ENCODE assay signal across 16 mouse cellular contexts in the genomic region with DNA sequence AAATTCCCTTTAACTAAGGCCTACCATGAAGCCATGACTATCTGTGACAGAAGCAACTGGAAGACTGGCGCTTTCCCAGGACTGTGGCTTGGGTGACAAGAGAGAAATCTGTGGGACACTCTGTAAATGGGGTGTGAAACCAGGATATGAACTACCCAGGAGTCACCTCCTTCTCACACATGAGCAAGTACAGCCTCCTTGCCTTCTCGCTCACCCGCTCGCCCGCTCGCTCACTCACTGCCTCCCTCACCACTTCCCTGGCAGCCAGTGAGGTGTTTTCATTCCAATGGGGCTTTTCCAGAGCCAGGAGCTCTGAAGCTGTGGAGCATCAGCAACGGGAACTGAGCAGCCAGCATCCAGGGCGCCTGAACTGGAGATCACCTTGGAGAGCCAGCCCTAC.
DNase-seq lines count a peak whose midpoint lies in the region; ATAC-seq and TF ChIP-seq lines count a peak whose summit lies in the region.
"Had no signal": no experiment of that assay in that cellular context is flagged by ENCODE, and none has a peak within 500 bp of the region (broad histone marks: within the 10 kb centered on the region; RNA-seq: fewer than 3 reads in every experiment).

No protein-coding gene starts in this region.

- ATAC-seq in heart, embryonic 12.5 days (ENCODE audit: insufficient number of reproducible peaks, low FRiP score): no peak
- no peak for ATAC-seq in midbrain, embryonic 11.5 days (ENCODE audit: low FRiP score)
- no peak for ATAC-seq in midbrain, postnatal 0 days (ENCODE audit: low FRiP score)
- no peak for ATAC-seq in stomach, postnatal 0 days (ENCODE audit: low FRiP score, low TSS enrichment)
- ATAC-seq: liver, postnatal 0 days had no signal

- no peak for TF ChIP-seq EP300 in stomach, postnatal 0 days (optimal IDR thresholded peaks at IDR 0.05)

- no peaks in the 10 kb centered on the region for H3K36me3 ChIP-seq in heart, embryonic 10.5 days
- no peaks in the 10 kb centered on the region for H3K36me3 ChIP-seq in heart, embryonic 12.5 days
- no peaks in the 10 kb centered on the region for H3K36me3 ChIP-seq in midbrain, embryonic 11.5 days (ENCODE audit: control insufficient read depth, insufficient read depth, low read length)
- no peaks in the 10 kb centered on the region for H3K36me3 ChIP-seq in midbrain, postnatal 0 days (ENCODE audit: insufficient read depth, low read length)
- H3K36me3 ChIP-seq in stomach, postnatal 0 days (ENCODE audit: control insufficient read depth, insufficient read depth, low read length): no peaks in the 10 kb centered on the region
- no peaks in the 10 kb centered on the region for H3K36me3 ChIP-seq in hindbrain, embryonic 10.5 days
- H3K36me3 ChIP-seq: embryonic facial prominence, embryonic 10.5 days; G1E; hindbrain, embryonic 13.5 days; limb, embryonic 12.5 days; midbrain, embryonic 12.5 days had no signal

- H3K9me3 ChIP-seq in heart, embryonic 10.5 days: no peaks in the 10 kb centered on the region
- H3K9me3 ChIP-seq in heart, embryonic 12.5 days (replicated peaks): no peaks in the 10 kb centered on the region
- no peaks in the 10 kb centered on the region for H3K9me3 ChIP-seq in midbrain, embryonic 11.5 days (ENCODE audit: control insufficient read depth, low read length)
- H3K9me3 ChIP-seq in midbrain, postnatal 0 days (ENCODE audit: low read length): no peaks in the 10 kb centered on the region
- H3K9me3 ChIP-seq in stomach, postnatal 0 days (ENCODE audit: control insufficient read depth, low read length): no peaks in the 10 kb centered on the region
- no peaks in the 10 kb centered on the region for H3K9me3 ChIP-seq in hindbrain, embryonic 10.5 days
- H3K9me3 ChIP-seq: embryonic facial prominence, embryonic 10.5 days; G1E; hindbrain, embryonic 13.5 days; limb, embryonic 12.5 days; midbrain, embryonic 12.5 days had no signal

- peak overlapping the region; percentile 1; the same call in 1 of the 2 replicates for H3K27ac ChIP-seq in heart, embryonic 10.5 days
- H3K27ac ChIP-seq in heart, embryonic 12.5 days (ENCODE audit: poor library complexity, severe bottlenecking): no peak overlapping the region
- H3K27ac ChIP-seq in midbrain, embryonic 11.5 days (ENCODE audit: low read depth, low read length): no peak overlapping the region
- no peak overlapping the region for H3K27ac ChIP-seq in midbrain, postnatal 0 days (ENCODE audit: low read depth, low read length)
- H3K27ac ChIP-seq in stomach, postnatal 0 days (replicated peaks): 0 out of 2 replicates have a peak overlapping the region, but pooled peaks have one; percentile 30
- no peak overlapping the region for H3K27ac ChIP-seq in hindbrain, embryonic 10.5 days
- H3K27ac ChIP-seq: embryonic facial prominence, embryonic 10.5 days; hindbrain, embryonic 13.5 days; limb, embryonic 12.5 days; midbrain, embryonic 12.5 days had no signal

- no peaks in the 10 kb centered on the region for H3K27me3 ChIP-seq in heart, embryonic 10.5 days (ENCODE audit: insufficient read depth, poor library complexity, severe bottlenecking)
- H3K27me3 ChIP-seq in heart, embryonic 12.5 days (replicated peaks): no peaks in the 10 kb centered on the region
- H3K27me3 ChIP-seq in midbrain, embryonic 11.5 days (ENCODE audit: control insufficient read depth, insufficient read depth, low read length): no peaks in the 10 kb centered on the region
- H3K27me3 ChIP-seq in midbrain, postnatal 0 days (ENCODE audit: insufficient read depth, low read length): no peaks in the 10 kb centered on the region
- H3K27me3 ChIP-seq in stomach, postnatal 0 days (ENCODE audit: control insufficient read depth, insufficient read depth, low read length): no peaks in the 10 kb centered on the region
- H3K27me3 ChIP-seq in hindbrain, embryonic 10.5 days (ENCODE audit: insufficient read depth, poor library complexity, severe bottlenecking): no peaks in the 10 kb centered on the region
- H3K27me3 ChIP-seq: hindbrain, embryonic 13.5 days; midbrain, embryonic 12.5 days had no signal

- no peak for DNase-seq in heart, embryonic 10.5 days (ENCODE audit: low spot score)
- peak; percentile 17 for DNase-seq in midbrain, embryonic 11.5 days (ENCODE audit: low spot score, missing footprints)
- DNase-seq in midbrain, postnatal 0 days (ENCODE audit: low spot score): no peak
- DNase-seq in left cerebral cortex, postnatal 25 days (ENCODE audit: low spot score in 2 of 2): peak; percentile 47 to 90
- no peak for DNase-seq in stomach, postnatal 0 days (ENCODE audit: low spot score)
- DNase-seq in thymus, postnatal 14 days: no peak
- no peak for DNase-seq in hindbrain, embryonic 10.5 days (ENCODE audit: low spot score)
- DNase-seq: gastrocnemius, postnatal 14 days; kidney, postnatal 14 days; liver, postnatal 0 days had no signal

- no peak overlapping the region for H3K4me2 ChIP-seq in heart, embryonic 12.5 days
- no peak overlapping the region for H3K4me2 ChIP-seq in midbrain, embryonic 11.5 days
- H3K4me2 ChIP-seq in midbrain, postnatal 0 days (ENCODE audit: low read depth, low read length, poor library complexity, severe bottlenecking): no peak overlapping the region
- H3K4me2 ChIP-seq in stomach, postnatal 0 days (replicated peaks; ENCODE audit: low read depth): no peak overlapping the region
- H3K4me2 ChIP-seq: hindbrain, embryonic 13.5 days; limb, embryonic 12.5 days; midbrain, embryonic 12.5 days had no signal

- no peak overlapping the region for H3K9ac ChIP-seq in heart, embryonic 12.5 days
- H3K9ac ChIP-seq in midbrain, embryonic 11.5 days (ENCODE audit: low read length): no peak overlapping the region
- H3K9ac ChIP-seq in midbrain, postnatal 0 days (replicated peaks; ENCODE audit: low read length, poor library complexity, severe bottlenecking): no peak overlapping the region
- H3K9ac ChIP-seq in stomach, postnatal 0 days (ENCODE audit: low read length): no peak overlapping the region
- H3K9ac ChIP-seq: hindbrain, embryonic 13.5 days; limb, embryonic 12.5 days; liver, postnatal 0 days; midbrain, embryonic 12.5 days had no signal

- intact Hi-C loops in left cerebral cortex, postnatal 25 days (cut with DNase I): loop anchor here (2.0 to 10.0 kb wide), 4 partner anchors 26 to 770 kb away; no protein-coding TSS in a partner anchor

- 66% methylated on average over 8 of the region's 8 CpGs for WGBS in heart, embryonic 10.5 days
- 67% methylated on average over 8 of the region's 8 CpGs for WGBS in heart, embryonic 12.5 days
- 87% methylated on average over 8 of the region's 8 CpGs for WGBS in midbrain, embryonic 11.5 days
- 92% methylated on average over 8 of the region's 8 CpGs for WGBS in midbrain, postnatal 0 days
- 82% methylated on average over 8 of the region's 8 CpGs for WGBS in stomach, postnatal 0 days
- WGBS in hindbrain, embryonic 10.5 days: 86% methylated on average over 8 of the region's 8 CpGs

- no peak for TF ChIP-seq CTCF in midbrain, postnatal 0 days (IDR thresholded peaks at IDR 0.05)
- TF ChIP-seq CTCF in stomach, postnatal 0 days (IDR thresholded peaks at IDR 0.05; ENCODE audit: low read depth): no peak

- H3K4me3 ChIP-seq in heart, embryonic 10.5 days: no peak overlapping the region
- no peak overlapping the region for H3K4me3 ChIP-seq in heart, embryonic 12.5 days
- no peak overlapping the region for H3K4me3 ChIP-seq in midbrain, embryonic 11.5 days (ENCODE audit: low read depth, low read length)
- no peak overlapping the region for H3K4me3 ChIP-seq in midbrain, postnatal 0 days (ENCODE audit: low read depth, low read length)
- H3K4me3 ChIP-seq in stomach, postnatal 0 days (ENCODE audit: low read depth, low read length): no peak overlapping the region
- no peak overlapping the region for H3K4me3 ChIP-seq in hindbrain, embryonic 10.5 days
- H3K4me3 ChIP-seq: embryonic facial prominence, embryonic 10.5 days; hindbrain, embryonic 13.5 days; limb, embryonic 12.5 days; midbrain, embryonic 12.5 days had no signal

- peaks cover 15% of the 10 kb centered on the region for H3K4me1 ChIP-seq in heart, embryonic 10.5 days
- H3K4me1 ChIP-seq in heart, embryonic 12.5 days (replicated peaks): peaks cover 17% of the 10 kb centered on the region
- H3K4me1 ChIP-seq in midbrain, embryonic 11.5 days (ENCODE audit: control insufficient read depth, insufficient read depth, low read length): no peaks in the 10 kb centered on the region; the same call in 1 of the 2 replicates
- no peaks in the 10 kb centered on the region for H3K4me1 ChIP-seq in midbrain, postnatal 0 days (ENCODE audit: insufficient read depth, low read length)
- peaks cover 4% of the 10 kb centered on the region; the same call in 1 of the 2 replicates for H3K4me1 ChIP-seq in stomach, postnatal 0 days (replicated peaks; ENCODE audit: control insufficient read depth, insufficient read depth)
- H3K4me1 ChIP-seq in hindbrain, embryonic 10.5 days (replicated peaks): peaks cover 14% of the 10 kb centered on the region

Comparison
In these comparisons a context has a peak if more than half of its experiments do, and no peak if none do; other contexts are left out.
1. DNase-seq: peak in midbrain, embryonic 11.5 days (single experiment) and left cerebral cortex, postnatal 25 days (2 of 2); none in heart, embryonic 10.5 days (single experiment), midbrain, postnatal 0 days (single experiment), stomach, postnatal 0 days (single experiment), thymus, postnatal 14 days (single experiment) and hindbrain, embryonic 10.5 days (single experiment).
2. H3K27ac ChIP-seq: peak in heart, embryonic 10.5 days (single experiment) and stomach, postnatal 0 days (single experiment); none in heart, embryonic 12.5 days (single experiment), midbrain, embryonic 11.5 days (single experiment), midbrain, postnatal 0 days (single experiment) and hindbrain, embryonic 10.5 days (single experiment).